Mouse (Mus musculus) gastrocnemius, adult 2 months (tissue): ENCODE results near the gene A3galt2. TPM values are rescaled to one million over a fixed set of nuclear protein-coding genes. Genes with fewer than 3 reads are reported as not detected.

Source experiments
- DNase-seq: peaks from one replicate; pipeline ENCODE4 v3.0.0; 2022
- H3K27ac ChIP-seq: fragments of 200-600 bp; 2 replicates; pipeline ENCODE4 v1.8.1; 2022; ENCODE audit warnings: mild to moderate bottlenecking
- H3K4me3 ChIP-seq: fragments of 200-600 bp; 2 replicates; pipeline ENCODE4 v1.8.1; 2022; ENCODE audit warnings: mild to moderate bottlenecking, moderate library complexity
- CTCF ChIP-seq: fragments of 200-600 bp; IDR thresholded peaks from 2 replicates; pipeline ENCODE4 v1.8.1; 2022; ENCODE audit warnings: antibody characterized with exemption, mild to moderate bottlenecking, moderate library complexity
- intact Hi-C: fragments of 180-260 bp; cut with DNase I; formaldehyde crosslinking; loops from one replicate; pipeline ENCODE4 v1.15.1; 2025
- total RNA-seq, 2 experiments: library from RNA; stranded (reverse); gene quantifications; 2 replicates each; pipeline ENCODE4 v1.2.3; 2021

A3galt2 gene
- total RNA-seq, 2 experiments from 2014 or later, result 0.10 to 0.14 TPM

- no peak for DNase-seq
- Histone ChIP-seq H3K27ac (no peak overlapping the region), H3K4me3 (no peak overlapping the region)
- no peak for TF ChIP-seq CTCF
- intact Hi-C loops, result no loop called here
Observed at GRCm38 (mm10) chr4:128716731-128717130, 38.4 kb upstream of the A3galt2 start.

GRCm38 (mm10) chr4:128720110-128720509, 35.1 kb upstream of the A3galt2 start:
- TF ChIP-seq CTCF, result no peak
- intact Hi-C loops, result no loop called here
- no peak for DNase-seq
- H3K4me3 ChIP-seq, result no peak overlapping the region
- no peak overlapping the region for H3K27ac ChIP-seq

DNA sequence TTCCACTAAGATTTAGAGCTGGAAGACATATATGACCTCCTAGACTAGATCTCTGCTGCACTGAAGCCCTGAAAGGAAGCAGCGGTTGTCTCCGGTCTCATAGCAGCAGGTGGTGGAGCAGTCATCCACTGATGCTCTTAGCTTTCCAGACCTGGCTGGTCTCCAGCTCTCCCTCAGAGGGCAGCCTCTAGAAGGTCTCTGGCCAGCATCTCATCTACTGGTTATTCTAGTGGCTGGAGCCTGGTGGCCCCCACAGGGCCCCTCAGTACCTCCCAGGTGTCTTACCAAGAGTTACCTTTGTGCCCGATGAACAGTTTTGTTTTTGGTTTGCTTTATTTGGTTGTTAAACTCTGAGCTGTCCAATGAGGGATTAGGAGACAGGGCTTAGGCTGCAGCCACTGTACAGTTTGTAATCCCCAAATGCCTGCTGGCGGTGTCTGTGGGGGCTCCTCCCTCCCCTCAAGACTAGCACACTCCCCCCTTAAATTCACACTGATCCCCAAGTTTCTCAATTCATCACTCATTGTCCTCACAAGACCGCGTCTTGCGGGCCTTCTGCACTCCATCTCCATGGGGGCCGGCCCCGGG, 34.0 kb upstream of the A3galt2 start:
- Histone ChIP-seq H3K4me3 (no peak overlapping the region), H3K27ac (no peak overlapping the region)
- intact Hi-C loops, result no loop called here
- DNase-seq, result no peak
- no peak for TF ChIP-seq CTCF

- DNase-seq, result no peak
- Histone ChIP-seq H3K27ac (no peak overlapping the region), H3K4me3 (no peak overlapping the region)
- no peak for TF ChIP-seq CTCF
- intact Hi-C loops, result no loop called here
Observed at GRCm38 (mm10) chr4:128721761-128722160, 33.4 kb upstream of the A3galt2 start.

- intact Hi-C loops, result no loop called here
- Histone ChIP-seq H3K27ac (no peak overlapping the region), H3K4me3 (no peak overlapping the region)
- TF ChIP-seq CTCF, result no peak
- no peak for DNase-seq
Observed at GRCm38 (mm10) chr4:128722932-128723331, 32.2 kb upstream of the A3galt2 start.

GRCm38 (mm10) chr4:128723431-128723830, 31.7 kb upstream of the A3galt2 start:
- no peak for TF ChIP-seq CTCF
- intact Hi-C loops, result no loop called here
- H3K27ac ChIP-seq, result no peak overlapping the region
- no peak for DNase-seq
- H3K4me3 ChIP-seq, result no peak overlapping the region

- no peak overlapping the region for H3K4me3 ChIP-seq
- intact Hi-C loops, result no loop called here
- DNase-seq, result peak; percentile 49
- TF ChIP-seq CTCF, result no peak
- 0 out of 2 replicates have a peak overlapping the region, but pooled peaks have one; percentile 10 for H3K27ac ChIP-seq
Observed at GRCm38 (mm10) chr4:128724059-128724458, 31.1 kb upstream of the A3galt2 start.

GRCm38 (mm10) chr4:128727019-128727720, 28.0 kb upstream of the A3galt2 start:
- peak; percentile 93 for DNase-seq
- H3K4me3 ChIP-seq, result peak overlapping the region; percentile 95
- TF ChIP-seq CTCF, result no peak
- H3K27ac ChIP-seq, result peak overlapping the region; percentile 92
- intact Hi-C loops, result loop anchor here (5.0 kb wide), 1 partner anchor 50 kb away; no protein-coding TSS in a partner anchor

GRCm38 (mm10) chr4:128727721-128728430, 27.3 kb upstream of the A3galt2 start:
- peak overlapping the region; percentile 95 for H3K4me3 ChIP-seq
- peak overlapping the region; percentile 92 for H3K27ac ChIP-seq
- peak; percentile 88 for DNase-seq
- intact Hi-C loops, result loop anchor here (5.0 kb wide), 1 partner anchor 49 kb away; no protein-coding TSS in a partner anchor
- no peak for TF ChIP-seq CTCF

- H3K4me3 ChIP-seq, result peak overlapping the region; percentile 95
- H3K27ac ChIP-seq, result peak overlapping the region; percentile 92
- DNase-seq, result no peak
- no peak for TF ChIP-seq CTCF
- intact Hi-C loops, result loop anchor here (5.0 kb wide), 1 partner anchor 49 kb away; no protein-coding TSS in a partner anchor
Observed at GRCm38 (mm10) chr4:128728431-128728851, 26.7 kb upstream of the A3galt2 start.

DNA sequence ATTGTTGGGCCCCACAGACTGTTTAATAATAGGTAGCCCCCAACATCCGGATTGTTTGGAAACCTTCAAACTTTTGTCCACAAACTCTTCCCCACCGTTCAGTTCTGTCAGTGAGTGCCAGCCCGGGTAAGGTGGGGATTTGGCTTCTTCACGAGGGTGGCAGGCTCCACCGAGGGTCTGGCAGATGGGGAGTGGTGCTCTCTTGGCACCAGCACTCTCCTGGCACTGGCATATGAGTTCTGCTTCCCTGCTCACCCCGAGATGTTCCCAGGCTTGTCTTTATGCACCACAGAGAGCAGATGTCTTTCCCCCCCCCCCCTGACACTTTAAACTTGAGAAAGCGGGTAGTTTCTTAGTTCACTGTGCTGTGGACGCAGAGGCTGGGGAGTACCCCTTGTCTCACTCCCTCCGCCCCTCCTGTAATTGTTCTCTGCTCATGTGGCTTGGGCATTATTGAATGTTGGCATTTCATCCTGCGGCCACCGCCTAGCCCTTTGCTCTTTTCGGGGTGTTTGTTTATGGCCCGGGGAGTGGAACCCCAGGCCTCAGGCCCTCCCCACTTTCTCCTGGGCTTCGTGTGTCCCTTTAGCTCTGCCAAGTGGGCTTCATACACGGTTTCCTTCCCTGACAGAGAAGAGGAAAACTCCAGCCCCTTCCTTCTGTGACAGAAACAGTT, 26.0 kb upstream of the A3galt2 start:
- H3K4me3 ChIP-seq, result peak overlapping the region; percentile 95
- peak overlapping the region; percentile 92 for H3K27ac ChIP-seq
- no peak for TF ChIP-seq CTCF
- intact Hi-C loops, result loop anchor here (5.0 kb wide), 1 partner anchor 48 kb away; no protein-coding TSS in a partner anchor
- no peak for DNase-seq

DNA sequence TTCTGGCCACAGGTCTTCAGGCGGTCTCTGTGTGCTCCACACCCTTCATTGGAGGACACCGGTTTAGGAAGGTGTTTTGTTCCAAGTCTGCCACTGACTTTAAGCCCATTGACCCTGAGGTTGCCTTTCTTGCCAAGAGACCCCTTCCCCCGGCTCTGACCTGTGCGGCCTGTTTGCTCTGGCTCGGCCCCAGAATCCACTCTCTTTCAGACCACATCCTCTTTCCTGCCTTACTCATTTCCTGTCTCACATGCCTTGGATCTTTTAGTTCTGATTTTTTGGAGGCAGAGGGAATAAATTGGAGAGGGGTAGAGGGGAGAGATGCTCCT, 25.5 kb upstream of the A3galt2 start:
- peak overlapping the region; percentile 95 for H3K4me3 ChIP-seq
- no peak for TF ChIP-seq CTCF
- H3K27ac ChIP-seq, result peak overlapping the region; percentile 92
- intact Hi-C loops, result loop anchor here (5.0 kb wide), 1 partner anchor 48 kb away; no protein-coding TSS in a partner anchor
- DNase-seq, result no peak

DNA sequence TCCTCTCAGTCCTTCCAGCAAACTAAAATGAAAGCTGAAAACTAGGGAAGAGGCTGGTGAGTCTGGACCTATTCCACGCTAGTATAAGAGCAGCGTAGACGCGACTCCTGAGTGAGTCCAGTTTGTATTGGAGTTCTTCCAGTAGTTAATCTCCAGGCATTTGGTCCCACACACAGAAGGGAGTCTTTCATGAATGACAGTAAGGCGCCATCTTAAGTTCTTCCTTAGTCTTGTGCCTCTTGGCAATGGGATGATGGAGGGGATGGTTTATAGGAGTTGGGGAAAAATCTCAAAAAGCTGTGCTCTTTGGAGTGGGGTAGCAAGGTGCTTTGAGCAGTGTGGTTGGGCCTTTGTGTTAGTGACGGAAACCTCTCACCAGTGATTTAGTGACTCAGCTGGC, 24.9 kb upstream of the A3galt2 start:
- no peak for DNase-seq
- H3K4me3 ChIP-seq, result peak overlapping the region; percentile 95
- intact Hi-C loops, result no loop called here
- TF ChIP-seq CTCF, result no peak
- H3K27ac ChIP-seq, result peak overlapping the region; percentile 92
